Mouse (Mus musculus) central nervous system, embryonic 11.5 days (tissue): Measurements from ENCODE around the gene 1520401A03Rik. TPM values are rescaled to one million over a fixed set of nuclear protein-coding genes. Genes with fewer than 3 reads are reported as not detected.

Source experiments
- polyA plus RNA-seq: library from polyadenylated mRNA; depleted of rRNA; stranded (reverse); fragments of >200 nt; gene quantifications from 2 replicates; pipeline ENCODE4 v1.2.3, GENCODE M21; 2012; rRNA removed

The 1520401A03Rik gene
- 0.05 and 1.1 TPM in 2 replicates for polyA plus RNA-seq

DNA sequence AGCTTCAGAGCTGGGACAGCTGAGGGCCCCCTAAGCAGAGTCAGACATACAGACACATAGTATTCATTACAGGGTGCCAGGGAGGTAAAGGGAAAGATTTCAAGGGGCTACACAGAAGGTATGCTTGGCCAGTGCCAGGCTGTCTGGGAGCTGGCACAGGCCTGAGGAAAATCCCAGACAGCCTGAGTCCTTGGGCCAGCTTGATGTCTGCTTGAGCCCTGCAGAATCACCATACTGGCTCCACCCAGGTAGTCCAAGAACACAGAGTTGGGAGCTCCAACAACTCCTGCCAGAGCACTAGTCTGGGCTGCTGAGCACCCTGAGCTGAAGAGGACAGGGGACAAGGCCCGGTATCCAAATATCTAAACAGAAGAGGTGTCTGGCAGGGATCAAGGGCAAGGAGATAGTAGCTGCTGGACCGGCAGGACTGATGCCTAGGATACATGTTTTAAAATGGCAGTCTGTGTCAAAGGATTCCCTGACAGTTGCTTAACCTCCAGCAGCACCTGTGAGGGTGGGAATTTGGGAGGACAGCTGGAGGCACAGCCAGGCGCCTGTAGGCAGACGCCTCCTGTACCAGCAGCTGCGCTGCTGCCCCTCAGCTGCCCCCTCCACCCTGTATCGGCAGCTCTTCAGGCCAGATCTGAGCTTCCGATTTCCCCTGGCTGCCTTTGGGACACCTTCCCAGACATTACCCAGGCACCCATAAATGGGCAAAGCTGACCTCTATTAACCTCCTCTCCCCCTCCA, at the start of gene 1520401A03Rik:
TSS of gene 1520401A03Rik (minus strand) at position 408 of the 750 bp plus-strand sequence.

DNA sequence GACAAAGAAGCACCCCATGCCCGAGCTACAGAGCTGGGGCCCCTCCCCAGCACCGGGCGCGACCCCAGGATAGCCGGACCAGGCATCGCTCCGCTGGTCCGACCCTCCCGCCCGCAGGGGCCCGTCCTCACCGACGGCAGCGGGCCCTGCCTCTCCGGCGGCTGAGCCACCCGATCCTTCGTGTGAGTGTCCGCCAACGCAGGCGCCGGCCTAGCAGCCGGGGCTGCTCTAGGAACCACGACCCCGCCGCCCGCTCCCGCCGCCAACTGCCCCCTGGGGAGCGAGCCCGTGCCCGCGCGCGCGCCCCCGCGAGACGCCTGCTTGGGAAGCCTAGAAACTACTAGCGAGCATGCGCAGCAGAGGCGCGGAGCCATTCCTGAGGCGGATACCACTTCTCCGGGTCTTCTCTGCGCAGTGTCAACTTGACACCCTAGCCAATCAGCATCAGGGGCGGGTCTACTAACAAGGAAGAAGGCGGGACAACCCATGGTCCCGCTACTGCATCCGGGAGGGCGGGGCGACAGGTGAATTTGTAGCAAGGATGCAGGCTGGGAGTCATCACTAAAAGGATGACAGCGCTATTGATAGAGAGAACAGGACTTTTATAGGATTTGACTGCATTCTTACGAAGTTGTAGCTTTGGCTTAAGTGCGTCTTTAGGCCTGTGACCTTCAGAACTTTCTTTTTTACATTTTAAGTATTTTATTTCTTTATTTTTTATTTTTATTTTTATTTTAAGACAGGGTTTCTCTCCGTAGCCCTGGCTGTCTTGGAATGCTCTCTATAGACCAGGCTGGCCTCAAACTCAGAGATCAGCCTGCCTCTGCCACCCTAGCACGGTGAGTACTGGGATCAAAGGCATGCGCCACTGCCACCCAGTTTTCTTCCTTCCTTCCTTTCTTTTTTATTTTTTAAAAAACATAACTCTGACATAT, 49.0 kb upstream of the 1520401A03Rik start, which contains the start of gene Flywch1:
TSS of gene Flywch1 (minus strand) at position 319 of the 935 bp plus-strand sequence.

GRCm38 (mm10) chr17:23745301-23746251, 23.0 kb upstream of the 1520401A03Rik start, which contains the start of gene Kremen2:
TSS of gene Kremen2 (minus strand) at chr17:23745833.

GRCm38 (mm10) chr17:23740598-23741021, 18.0 kb upstream of the 1520401A03Rik start, which contains the start of gene Paqr4:
TSS of gene Paqr4 (minus strand) at chr17:23740867.

GRCm38 (mm10) chr17:23725999-23726757, 3.6 kb upstream of the 1520401A03Rik start, which contains the start of gene Pkmyt1:
TSS of gene Pkmyt1 (plus strand) at chr17:23726336.

GRCm38 (mm10) chr17:23683856-23684672, 38.5 kb downstream of the 1520401A03Rik start, which contains the start of gene Cldn9:
TSS of gene Cldn9 (minus strand) at chr17:23684026.

DNA sequence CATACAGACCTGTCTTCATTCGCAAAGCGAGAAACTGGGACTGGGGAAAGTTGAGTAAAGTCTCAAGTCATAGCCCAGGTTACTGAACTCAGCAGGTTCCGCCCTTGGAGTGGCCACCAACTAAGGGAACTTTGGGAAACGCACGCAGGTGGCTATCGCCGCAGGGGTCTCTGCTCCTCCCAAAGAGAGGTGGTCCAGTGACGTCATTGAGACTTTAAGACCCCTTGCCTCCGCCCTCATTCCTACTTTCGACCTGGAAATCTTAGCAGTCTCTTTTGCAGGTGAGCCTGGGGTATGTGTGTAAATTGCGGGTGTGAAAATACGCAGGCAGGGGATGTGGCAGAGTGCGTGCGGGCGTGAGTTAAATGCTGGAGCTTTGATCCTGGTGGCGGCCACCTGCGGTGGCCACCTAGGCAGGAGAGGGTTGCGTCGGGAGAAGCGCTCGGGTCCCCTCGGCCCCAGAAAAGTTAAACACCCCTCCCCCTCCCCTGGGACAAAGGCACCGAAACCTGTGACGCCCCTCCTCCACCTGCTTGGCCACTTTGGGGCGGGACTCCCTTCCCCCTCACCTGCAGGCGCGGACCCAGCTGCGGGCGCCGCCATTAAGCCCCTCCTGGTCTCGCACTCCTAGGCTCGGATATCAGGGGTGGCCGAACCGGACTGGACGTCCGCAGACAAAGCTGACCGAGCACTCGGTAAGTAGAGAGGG, 43.3 kb downstream of the 1520401A03Rik start, which contains the start of gene Cldn6:
TSS of gene Cldn6 (plus strand) at position 123 of the 709 bp plus-strand sequence.

GRCm38 (mm10) chr17:23677236-23677679, 45.3 kb downstream of the 1520401A03Rik start, which contains the start of gene Tnfrsf12a:
TSS of gene Tnfrsf12a (minus strand) at chr17:23677468.

DNA sequence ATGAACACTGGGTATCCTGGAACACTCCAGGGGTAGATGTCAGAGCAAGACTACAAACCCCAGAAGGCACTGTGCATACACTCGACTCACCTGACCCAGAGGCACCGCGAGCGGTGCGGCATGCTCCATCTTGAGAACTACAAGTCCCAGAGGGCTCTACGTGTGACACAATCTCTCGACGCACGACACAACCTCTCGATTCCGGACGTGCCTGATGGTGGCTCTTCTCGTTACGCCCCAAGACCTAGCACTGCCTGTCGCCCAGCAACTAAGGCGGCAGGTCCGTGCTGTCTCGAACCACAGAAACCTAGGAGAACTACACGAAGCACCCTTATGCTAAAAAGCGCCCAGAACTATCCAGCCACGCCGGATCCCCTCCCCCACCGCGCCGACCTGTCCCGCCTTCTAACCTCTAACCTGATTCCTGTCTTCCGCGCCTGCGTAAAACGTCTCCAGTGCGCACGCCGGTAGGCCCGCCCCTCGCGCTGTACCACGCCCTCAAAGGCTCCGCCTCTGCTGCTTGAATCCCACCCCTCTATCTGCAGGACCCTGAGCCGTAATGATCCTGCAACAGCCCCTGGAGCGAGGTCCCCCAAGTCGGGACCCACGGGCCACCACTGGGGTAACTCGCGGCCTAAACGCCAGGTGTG, 49.0 kb downstream of the 1520401A03Rik start, which contains the start of the genes Hcfc1r1 and Thoc6:
TSS of gene Hcfc1r1 (plus strand) at position 173 of the 650 bp plus-strand sequence.
TSS of gene Thoc6 (minus strand) at position 459 of the 650 bp plus-strand sequence.

GRCm38 (mm10) chr17:23660117-23660875, 62.3 kb downstream of the 1520401A03Rik start, which contains the start of gene Bicdl2:
TSS of gene Bicdl2 (plus strand) at chr17:23660506.

Other genes with a start within 250 kb of the 1520401A03Rik start
- not detected in 2 replicates for gene Vmn2r117, start 243.1 kb downstream of the 1520401A03Rik start, polyA plus RNA-seq
- gene Zfp213, start 158.5 kb downstream of the 1520401A03Rik start, polyA plus RNA-seq = 16.3 and 16.4 TPM in 2 replicates
- gene Zfp13, start 123.3 kb downstream of the 1520401A03Rik start, polyA plus RNA-seq = 30.8 and 32.9 TPM in 2 replicates
- gene Zscan10, start 121.9 kb downstream of the 1520401A03Rik start, polyA plus RNA-seq = 0.38 and 0.57 TPM in 2 replicates
- gene Mmp25, start 77.5 kb downstream of the 1520401A03Rik start, polyA plus RNA-seq = 0.74 and 1.1 TPM in 2 replicates
- 0.19 and 0.22 TPM in 2 replicates for gene Bicdl2, start 62.3 kb downstream of the 1520401A03Rik start, polyA plus RNA-seq
- gene Hcfc1r1, start 49.2 kb downstream of the 1520401A03Rik start, polyA plus RNA-seq = 35.1 and 40.8 TPM in 2 replicates
- gene Thoc6, start 48.9 kb downstream of the 1520401A03Rik start, polyA plus RNA-seq = 44.0 and 45.6 TPM in 2 replicates
- gene Tnfrsf12a, start 45.3 kb downstream of the 1520401A03Rik start, polyA plus RNA-seq = 2.3 and 3.4 TPM in 2 replicates
- 4.8 and 12.5 TPM in 2 replicates for gene Cldn6, start 43.5 kb downstream of the 1520401A03Rik start, polyA plus RNA-seq
- 1.6 and 2.8 TPM in 2 replicates for gene Cldn9, start 38.8 kb downstream of the 1520401A03Rik start, polyA plus RNA-seq
- gene Pkmyt1, start 3.6 kb upstream of the 1520401A03Rik start, polyA plus RNA-seq = 45.2 and 56.0 TPM in 2 replicates
- 12.7 and 14.2 TPM in 2 replicates for gene Paqr4, start 18.1 kb upstream of the 1520401A03Rik start, polyA plus RNA-seq
- gene Kremen2, start 23.1 kb upstream of the 1520401A03Rik start, polyA plus RNA-seq = 1.4 and 6.2 TPM in 2 replicates
- 83.3 and 88.4 TPM in 2 replicates for gene Flywch1, start 48.8 kb upstream of the 1520401A03Rik start, polyA plus RNA-seq
- gene Flywch2, start 63.3 kb upstream of the 1520401A03Rik start, polyA plus RNA-seq = 28.6 and 30.1 TPM in 2 replicates
- 640 and 782 TPM in 2 replicates for gene Srrm2, start 67.7 kb upstream of the 1520401A03Rik start, polyA plus RNA-seq
- gene Elob, start 106.4 kb upstream of the 1520401A03Rik start, polyA plus RNA-seq = 524 and 676 TPM in 2 replicates
- gene Prss33, start 113.3 kb upstream of the 1520401A03Rik start, polyA plus RNA-seq = 0.26 and 0.46 TPM in 2 replicates
- 0.06 TPM in 1 of 2 replicates, not detected in the other for gene Prss32, start 121.1 kb upstream of the 1520401A03Rik start, polyA plus RNA-seq
- 1.2 and 3.0 TPM in 2 replicates for gene Prss41, start 121.4 kb upstream of the 1520401A03Rik start, polyA plus RNA-seq
- gene Prss21, start 145.3 kb upstream of the 1520401A03Rik start, polyA plus RNA-seq = not detected in 2 replicates
- gene Dcpp1, start 158.1 kb upstream of the 1520401A03Rik start, polyA plus RNA-seq = not detected in 2 replicates
- gene Dcpp2, start 158.1 kb upstream of the 1520401A03Rik start, polyA plus RNA-seq = not detected in 2 replicates
- gene Dcpp3, start 194.7 kb upstream of the 1520401A03Rik start, polyA plus RNA-seq = not detected in 2 replicates
- gene Sbp, start 218.9 kb upstream of the 1520401A03Rik start, polyA plus RNA-seq = 0.08 TPM in 1 of 2 replicates, not detected in the other
- not detected in 2 replicates for gene Sbpl, start 232.5 kb upstream of the 1520401A03Rik start, polyA plus RNA-seq